Mouse (Mus musculus) brain, embryonic 14.5 days (tissue): ENCODE measurements at regions not wholly inside any gene's neighbourhood (a gene's known extent, or its start where the extent isn't known, plus 50 kb on each side); places are given as distances from the start of the nearest gene placed in this dataset.

ENCODE experiments used
- DNase-seq: peaks from one replicate; pipeline ENCODE4 v3.0.0-alpha.2; 2011; ENCODE audit warnings: low read depth
- CTCF ChIP-seq: fragments of 200-500 bp; IDR thresholded peaks from 2 replicates; pipeline ENCODE4 v1.5.1; 2012; ENCODE audit warnings: inconsistent platforms, mild to moderate bottlenecking, moderate library complexity, borderline replicate concordance; ENCODE audit not compliant: insufficient read depth, insufficient read length; ENCODE audit errors: extremely low read depth
- POLR2A ChIP-seq: fragments of 200-500 bp; IDR thresholded peaks from 2 replicates; pipeline ENCODE4 v1.6.1; 2012; ENCODE audit warnings: mild to moderate bottlenecking, inconsistent platforms, borderline replicate concordance; ENCODE audit not compliant: poor library complexity, insufficient read depth, insufficient read length, severe bottlenecking; ENCODE audit errors: extremely low read depth

GRCm38 (mm10) chr9:43899239-43899638, 143.9 kb upstream of the Thy1 start:
- peak; percentile 73 for DNase-seq
- no peak for TF ChIP-seq POLR2A
- TF ChIP-seq CTCF: no peak

- DNase-seq: no peak
- TF ChIP-seq CTCF: peak; percentile 34; the same call in 1 of the 2 replicates
- TF ChIP-seq POLR2A: no peak
Observed at GRCm38 (mm10) chr9:43908325-43908724, 134.9 kb upstream of the Thy1 start.

GRCm38 (mm10) chr9:43915015-43915414, 128.2 kb upstream of the Thy1 start:
- TF ChIP-seq POLR2A (no peak), CTCF (no peak)
- DNase-seq: no peak

- TF ChIP-seq CTCF: no peak
- DNase-seq: peak; percentile 46
Observed at GRCm38 (mm10) chr9:43917467-43917866, 125.7 kb upstream of the Thy1 start.

- DNase-seq: peak; percentile 64
- TF ChIP-seq CTCF (no peak), POLR2A (no peak)
Observed at GRCm38 (mm10) chr9:43919010-43919409, 124.2 kb upstream of the Thy1 start.

- peak; percentile 96 for DNase-seq
- TF ChIP-seq POLR2A (no peak), CTCF (peak; percentile 95)
Observed at GRCm38 (mm10) chr9:43920053-43920754, 123.0 kb upstream of the Thy1 start.

GRCm38 (mm10) chr9:43922231-43922630, 121.0 kb upstream of the Thy1 start:
- peak; percentile 57 for DNase-seq

GRCm38 (mm10) chr9:43923088-43923487, 120.1 kb upstream of the Thy1 start:
- TF ChIP-seq POLR2A (no peak), CTCF (no peak)
- peak; percentile 45 for DNase-seq

More at GRCm38 (mm10) chr9:43922231-43922630, 121.0 kb upstream of the Thy1 start:
- TF ChIP-seq CTCF (no peak), POLR2A (no peak)

- DNase-seq: peak; percentile 59
- TF ChIP-seq CTCF: peak; percentile 69
- TF ChIP-seq POLR2A: no peak
Observed at GRCm38 (mm10) chr9:43924795-43925194, 118.4 kb upstream of the Thy1 start.

GRCm38 (mm10) chr9:43929312-43930036, 113.7 kb upstream of the Thy1 start:
- DNase-seq: peak; percentile 95

GRCm38 (mm10) chr9:43930037-43930404, 113.2 kb upstream of the Thy1 start:
- DNase-seq: no peak
- TF ChIP-seq CTCF (no peak), POLR2A (no peak)

More at GRCm38 (mm10) chr9:43929312-43930036, 113.7 kb upstream of the Thy1 start:
- TF ChIP-seq POLR2A (no peak), CTCF (no peak)

- DNase-seq: peak; percentile 79
- no peak for TF ChIP-seq CTCF
- TF ChIP-seq POLR2A: no peak
Observed at GRCm38 (mm10) chr9:43930476-43930875, 112.7 kb upstream of the Thy1 start.

GRCm38 (mm10) chr9:43934012-43934690, 109.0 kb upstream of the Thy1 start:
- TF ChIP-seq POLR2A (no peak), CTCF (no peak)
- peak; percentile 94 for DNase-seq
